Mouse (Mus musculus): ENCODE data around the gene Vdr.

DNA sequence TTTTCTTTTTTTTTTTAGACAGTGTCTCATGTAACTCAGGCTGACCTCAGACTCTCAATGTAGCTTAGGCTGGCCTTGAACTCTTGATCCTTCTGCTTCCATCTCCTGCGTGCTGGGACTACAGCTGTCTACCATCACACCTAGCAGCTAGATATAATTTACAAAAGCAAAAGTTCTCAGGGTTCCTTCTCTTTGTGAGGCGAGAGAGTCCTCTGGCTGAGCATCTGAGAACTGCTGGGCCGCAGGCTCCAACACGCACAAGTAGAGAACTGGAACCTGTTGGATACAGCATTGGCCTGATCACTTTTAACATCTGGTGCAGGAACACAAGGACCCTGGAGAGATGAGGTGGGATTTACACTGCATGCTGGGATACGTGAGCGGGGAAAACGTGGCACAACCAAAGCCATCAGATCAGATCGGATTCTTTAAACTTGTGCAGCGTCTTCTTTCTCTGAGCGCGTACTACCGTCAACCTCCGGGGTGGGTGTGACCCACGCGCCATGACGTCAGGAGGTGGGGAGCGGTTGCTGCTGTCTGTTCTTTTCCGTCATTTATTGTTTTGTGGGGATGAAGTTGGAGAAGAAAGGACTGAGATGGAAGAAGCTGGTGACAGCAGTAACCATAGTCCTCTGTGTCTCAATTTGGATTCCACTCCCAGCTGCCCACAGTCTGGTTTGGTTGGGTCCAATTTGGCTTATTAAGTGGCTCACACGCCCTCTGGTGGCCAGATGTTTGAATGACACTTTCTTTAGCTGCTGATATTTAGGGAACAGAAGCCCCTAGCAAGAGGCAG is 61.1 kb downstream of the Vdr start:
- TF ChIP-seq CTCF (conservative IDR thresholded peaks at IDR 0.05; ENCODE audit: low read length) = peak; percentile 54
- no peak for TF ChIP-seq POU5F1 (IDR thresholded peaks at IDR 0.05; ENCODE audit: borderline replicate concordance, low read length)
- no peak for TF ChIP-seq NANOG (IDR thresholded peaks at IDR 0.05; ENCODE audit: borderline replicate concordance, low read length)
